Mouse (Mus musculus): Measurements from ENCODE around the gene Lrrc49.

DNA sequence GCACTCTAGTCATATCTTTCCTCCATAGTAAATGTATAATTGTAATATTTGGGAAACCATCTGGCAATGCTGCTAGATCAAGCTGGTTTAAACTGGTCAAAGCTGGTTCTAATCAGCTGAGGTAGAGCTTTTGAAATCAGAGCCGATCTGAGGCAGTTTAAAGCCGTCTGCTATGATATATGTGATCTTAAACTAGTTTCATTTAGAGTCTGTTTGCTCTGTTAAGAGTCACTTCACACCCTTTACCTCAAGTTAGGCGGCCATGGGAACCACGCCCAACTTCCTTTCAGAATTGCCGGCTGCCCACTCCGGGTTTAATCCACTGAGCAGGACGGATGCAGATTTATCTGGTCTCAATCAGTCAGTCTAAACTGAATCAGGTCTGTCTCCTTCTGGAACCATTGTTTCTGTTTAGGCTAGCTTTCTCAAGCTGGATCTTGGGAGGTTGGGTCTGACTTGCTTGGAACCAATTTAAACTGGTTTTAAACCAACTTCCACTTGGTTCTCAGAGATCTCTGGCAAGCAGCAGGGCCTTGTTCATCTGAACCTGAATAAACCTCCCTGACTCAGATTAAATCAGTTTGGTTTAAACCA, 144.4 kb downstream of the Lrrc49 start:
- no peak for TF ChIP-seq CTCF (IDR thresholded peaks at IDR 0.05; ENCODE audit: borderline replicate concordance, control insufficient read depth, extremely low read depth, insufficient read depth, low read length, poor library complexity)
- no peak for TF ChIP-seq POLR2A (IDR thresholded peaks at IDR 0.05; ENCODE audit: control insufficient read depth, extremely low read depth, insufficient read depth, low read length, poor library complexity)

Data from thymus, adult 2 months (tissue).